Mouse (Mus musculus): ENCODE measurements around the gene Rnf26.

Rnf26 gene

GRCm38 (mm10) chr9:44046426-44046825, 66.9 kb downstream of the Rnf26 start:
- DNase-seq (ENCODE audit: low spot score in 2 of 2): no peak

GRCm38 (mm10) chr9:44045884-44046272, 67.4 kb downstream of the Rnf26 start:
- no peak for DNase-seq (ENCODE audit: low spot score in 2 of 2)
